Comparison of ENCODE assay signal across 29 mouse cellular contexts in the genomic region with DNA sequence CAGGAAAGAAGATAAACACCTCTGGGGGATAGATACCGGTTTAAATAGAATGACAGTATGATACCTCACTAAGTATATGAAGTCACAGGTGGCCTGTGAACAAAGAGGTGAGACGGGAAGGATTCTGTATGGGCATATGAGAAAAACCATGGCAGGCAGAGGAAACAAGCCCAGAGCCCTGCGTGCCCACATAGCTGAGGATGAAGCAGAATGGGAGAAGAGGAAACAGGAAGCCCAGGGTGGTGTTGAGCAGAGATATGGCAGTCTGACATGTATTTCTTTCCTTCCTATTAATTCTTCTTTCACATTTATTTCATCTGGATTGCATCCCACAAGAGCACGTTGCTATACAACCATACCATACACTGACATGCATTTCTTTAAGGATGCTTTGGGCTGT. TPM values are rescaled to one million over a fixed set of nuclear protein-coding genes. Genes with fewer than 3 reads are reported as not detected.
DNase-seq lines count a peak whose midpoint lies in the region; ATAC-seq lines count a peak whose summit lies in the region.
"Had no signal": no experiment of that assay in that cellular context is flagged by ENCODE, and none has a peak within 500 bp of the region (broad histone marks: within the 10 kb centered on the region; RNA-seq: fewer than 3 reads in every experiment).

No protein-coding gene starts in this region.

- intact Hi-C loops in left cerebral cortex, postnatal 10 days (cut with DNase I) = no loop called here

- H3K9ac ChIP-seq in heart, embryonic 12.5 days = no peak overlapping the region
- H3K9ac ChIP-seq: embryonic facial prominence, embryonic 13.5 days; forebrain, embryonic 15.5 days; hindbrain, embryonic 15.5 days; kidney, embryonic 15.5 days; liver, embryonic 15.5 days; stomach, embryonic 15.5 days had no signal

- H3K27ac ChIP-seq in heart, embryonic 12.5 days (ENCODE audit: poor library complexity, severe bottlenecking) = peak overlapping the region; percentile 69
- H3K27ac ChIP-seq: embryonic facial prominence, embryonic 13.5 days; forebrain, embryonic 10.5 days; forebrain, embryonic 15.5 days; hindbrain, embryonic 10.5 days; hindbrain, embryonic 15.5 days; kidney, embryonic 15.5 days; liver, embryonic 15.5 days; stomach, embryonic 15.5 days had no signal

- H3K27me3 ChIP-seq in heart, embryonic 12.5 days (replicated peaks) = no peaks in the 10 kb centered on the region
- no peaks in the 10 kb centered on the region for H3K27me3 ChIP-seq in megakaryocyte, embryonic 14.5 days (replicated peaks)
- H3K27me3 ChIP-seq: CH12.LX; embryonic facial prominence, embryonic 13.5 days; forebrain, embryonic 15.5 days; hindbrain, embryonic 15.5 days; kidney, embryonic 15.5 days; liver, embryonic 15.5 days; Patski; stomach, embryonic 15.5 days had no signal

- ATAC-seq in heart, embryonic 12.5 days (ENCODE audit: insufficient number of reproducible peaks, low FRiP score) = 0 out of 2 replicates have a peak, but pooled peaks have one; percentile 26
- ATAC-seq in megakaryocyte, adult 5-6 weeks (ENCODE audit: poor library complexity, severe bottlenecking) = no peak
- ATAC-seq in granulocyte monocyte progenitor cell, adult 5-6 weeks (replicated peaks; ENCODE audit: poor library complexity, severe bottlenecking) = peak; percentile 31; the same call in 1 of the 2 replicates
- ATAC-seq in megakaryocyte progenitor cell, adult 5-6 weeks (replicated peaks; ENCODE audit: poor library complexity) = peak; percentile 48
- ATAC-seq: forebrain, embryonic 15.5 days; inflammation-experienced regulatory T-cells, adult 6 months; Patski had no signal

- DNase-seq in heart, adult 18-20 months = no peak
- no peak for DNase-seq in spleen, postnatal 14 days (ENCODE audit: low spot score in 2 of 2)
- DNase-seq in left cerebral cortex, postnatal 10 days (ENCODE audit: extremely low spot score in 1 of 2, low spot score in 2 of 2) = no peak
- DNase-seq: adrenal gland, postnatal 14 days; cerebellum, adult 11 months; cerebellum, adult 9-10 months; gastrocnemius, postnatal 25 days; kidney, adult 11 months; kidney, postnatal 36 days; liver; midbrain, embryonic 14.5 days; right cerebral cortex, postnatal 14 days; thymus, postnatal 14 days had no signal

- no peaks in the 10 kb centered on the region for H3K9me3 ChIP-seq in heart, embryonic 12.5 days (replicated peaks)
- H3K9me3 ChIP-seq in megakaryocyte, embryonic 14.5 days = no peaks in the 10 kb centered on the region
- H3K9me3 ChIP-seq: embryonic facial prominence, embryonic 13.5 days; forebrain, embryonic 10.5 days; forebrain, embryonic 15.5 days; hindbrain, embryonic 10.5 days; hindbrain, embryonic 15.5 days; kidney, embryonic 15.5 days; liver, embryonic 15.5 days; stomach, embryonic 15.5 days had no signal

- no peak overlapping the region for H3K4me3 ChIP-seq in heart, embryonic 12.5 days
- H3K4me3 ChIP-seq in megakaryocyte, embryonic 14.5 days (replicated peaks) = peak overlapping the region; percentile 47
- H3K4me3 ChIP-seq: embryonic facial prominence, embryonic 13.5 days; forebrain, embryonic 10.5 days; forebrain, embryonic 15.5 days; hindbrain, embryonic 10.5 days; hindbrain, embryonic 15.5 days; kidney, embryonic 15.5 days; liver, embryonic 15.5 days; stomach, embryonic 15.5 days had no signal

- H3K36me3 ChIP-seq in heart, embryonic 12.5 days = peaks cover 4% of the 10 kb centered on the region; the same call in 1 of the 2 replicates
- H3K36me3 ChIP-seq in megakaryocyte, embryonic 14.5 days (replicated peaks; ENCODE audit: low read length) = no peaks in the 10 kb centered on the region
- H3K36me3 ChIP-seq: embryonic facial prominence, embryonic 13.5 days; forebrain, embryonic 10.5 days; forebrain, embryonic 15.5 days; hindbrain, embryonic 10.5 days; hindbrain, embryonic 15.5 days; kidney, embryonic 15.5 days; liver, embryonic 15.5 days; stomach, embryonic 15.5 days had no signal

- 38% methylated on average over 4 of the region's 4 CpGs for WGBS in heart, embryonic 12.5 days

- peak overlapping the region; percentile 22 for H3K4me2 ChIP-seq in heart, embryonic 12.5 days
- H3K4me2 ChIP-seq: embryonic facial prominence, embryonic 13.5 days; forebrain, embryonic 15.5 days; hindbrain, embryonic 15.5 days; kidney, embryonic 15.5 days; liver, embryonic 15.5 days; stomach, embryonic 15.5 days had no signal

- peaks cover 66% of the 10 kb centered on the region for H3K4me1 ChIP-seq in heart, embryonic 12.5 days (replicated peaks)
- H3K4me1 ChIP-seq in megakaryocyte, embryonic 14.5 days = peaks cover 53% of the 10 kb centered on the region
- H3K4me1 ChIP-seq: forebrain, embryonic 15.5 days; hindbrain, embryonic 15.5 days had no signal

RNA-seq across cellular contexts. Expression of a gene that starts 12.9 kb away (rescaled TPM):
- polyA plus RNA-seq in heart, embryonic 12.5 days (2016; fragmentation: Nextera tagmentation; extraction: Ambion mirVana) = 154 and 157 TPM in 2 replicates
- total RNA-seq in heart, adult 18-20 months (2021) = 10 to 100 TPM; 44.3 to 52.5 TPM
- 1.3 and 6.1 TPM in 2 replicates for polyA plus RNA-seq in megakaryocyte, embryonic 14.5 days (2012; ENCODE audit: insufficient read depth, low replicate concordance)
- 235 and 240 TPM in 2 replicates for total RNA-seq in megakaryocyte, adult 5-6 weeks (2015)
- 317 and 336 TPM in 2 replicates for total RNA-seq in megakaryocyte, adult 5-6 weeks (2017)
- total RNA-seq in granulocyte monocyte progenitor cell, adult 5-6 weeks (2014; fragmentation: Nextera tagmentation) = 30.2 and 57.5 TPM in 2 replicates
- 39.5 and 43.3 TPM in 2 replicates for total RNA-seq in granulocyte monocyte progenitor cell, adult 5-6 weeks (2017)
- 36.6 and 37.5 TPM in 2 replicates for total RNA-seq in megakaryocyte progenitor cell, adult 5-6 weeks (2015)
- 43.8 and 46.8 TPM in 2 replicates for total RNA-seq in megakaryocyte progenitor cell, adult 5-6 weeks (2017)
- total RNA-seq in left cerebral cortex, postnatal 10 days (2021) = 100 to 1,000 TPM; 113 to 114 TPM
